Comparison of ENCODE assay signal across 8 mouse cellular contexts in the genomic region with DNA sequence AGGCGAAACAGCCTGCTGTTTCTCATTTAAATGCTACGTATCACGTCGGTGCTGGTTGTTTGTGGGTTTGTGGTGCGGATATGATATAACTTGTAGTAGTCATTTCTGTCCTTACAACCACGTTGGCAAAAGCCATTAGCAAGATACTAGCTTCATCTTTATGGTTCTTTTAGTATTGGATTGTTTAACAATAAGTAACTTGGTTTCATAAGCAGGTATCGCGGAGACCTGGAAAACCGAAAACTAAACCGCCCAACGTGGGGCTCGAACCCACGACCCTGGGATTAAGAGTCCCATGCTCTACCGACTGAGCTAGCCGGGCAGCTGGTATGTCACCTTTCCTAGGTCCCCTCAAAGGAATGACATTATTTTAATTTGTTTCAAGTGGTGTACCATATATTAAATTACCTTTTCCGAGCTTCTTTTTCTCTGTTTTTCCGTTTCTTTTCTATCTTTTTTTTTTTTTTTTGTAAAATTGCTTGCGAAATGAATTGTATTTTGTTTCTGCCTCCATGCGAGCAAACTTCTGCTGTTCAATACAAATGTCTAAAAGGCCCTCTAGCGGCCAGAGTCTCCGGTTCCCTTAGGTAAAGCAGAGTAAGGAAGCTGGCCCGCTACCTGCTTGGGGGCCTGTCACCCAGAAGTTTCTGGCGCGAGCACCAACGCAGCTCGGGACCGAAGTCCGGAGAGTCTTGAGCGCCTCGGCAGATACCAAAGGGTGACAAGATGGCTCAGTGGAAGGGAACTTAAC. TPM values are rescaled to one million over a fixed set of nuclear protein-coding genes. Genes with fewer than 3 reads are reported as not detected.
DNase-seq lines count a peak whose midpoint lies in the region; ATAC-seq lines count a peak whose summit lies in the region.

No protein-coding gene starts in this region.

- H3K9ac ChIP-seq in embryonic facial prominence, embryonic 11.5 days (replicated peaks; ENCODE audit: low read length) = no peak overlapping the region
- H3K9ac ChIP-seq in limb, embryonic 12.5 days (replicated peaks) = no peak overlapping the region
- no peak overlapping the region for H3K9ac ChIP-seq in midbrain, embryonic 14.5 days (replicated peaks; ENCODE audit: low read length)

- H3K36me3 ChIP-seq in embryonic facial prominence, embryonic 11.5 days (replicated peaks; ENCODE audit: control insufficient read depth, insufficient read depth, low read depth, low read length) = no peaks in the 10 kb centered on the region
- H3K36me3 ChIP-seq in limb, embryonic 12.5 days = no peaks in the 10 kb centered on the region
- no peaks in the 10 kb centered on the region for H3K36me3 ChIP-seq in midbrain, embryonic 14.5 days (ENCODE audit: control insufficient read depth, insufficient read depth, low read length)

- no peaks in the 10 kb centered on the region for H3K27me3 ChIP-seq in embryonic facial prominence, embryonic 11.5 days (ENCODE audit: control insufficient read depth, insufficient read depth, low read length)
- H3K27me3 ChIP-seq in limb, embryonic 12.5 days = no peaks in the 10 kb centered on the region
- no peaks in the 10 kb centered on the region for H3K27me3 ChIP-seq in midbrain, embryonic 14.5 days (ENCODE audit: control insufficient read depth, insufficient read depth, low read length)

- no peaks in the 10 kb centered on the region for H3K4me1 ChIP-seq in embryonic facial prominence, embryonic 11.5 days (ENCODE audit: control insufficient read depth, insufficient read depth, low read length)
- 0 out of 2 replicates have a peak, but pooled peaks cover 4% of the 10 kb centered on the region for H3K4me1 ChIP-seq in limb, embryonic 12.5 days (replicated peaks)
- 0 out of 2 replicates have a peak, but pooled peaks cover 5% of the 10 kb centered on the region for H3K4me1 ChIP-seq in midbrain, embryonic 14.5 days (ENCODE audit: control insufficient read depth, insufficient read depth, low read length)

- H3K9me3 ChIP-seq in embryonic facial prominence, embryonic 11.5 days (replicated peaks; ENCODE audit: control insufficient read depth, low read length) = no peaks in the 10 kb centered on the region
- H3K9me3 ChIP-seq in limb, embryonic 12.5 days = no peaks in the 10 kb centered on the region
- H3K9me3 ChIP-seq in midbrain, embryonic 14.5 days (ENCODE audit: control insufficient read depth, low read length) = no peaks in the 10 kb centered on the region

- H3K4me2 ChIP-seq in embryonic facial prominence, embryonic 11.5 days (ENCODE audit: low read depth, low read length) = peak overlapping the region; percentile 33
- peak overlapping the region; percentile 48 for H3K4me2 ChIP-seq in limb, embryonic 12.5 days
- peak overlapping the region; percentile 41 for H3K4me2 ChIP-seq in midbrain, embryonic 14.5 days (ENCODE audit: low read length)

- 0 out of 2 replicates have a peak overlapping the region, but pooled peaks have one; percentile 6 for H3K4me3 ChIP-seq in embryonic facial prominence, embryonic 11.5 days (ENCODE audit: low read depth, low read length)
- peak overlapping the region; percentile 13 for H3K4me3 ChIP-seq in limb, embryonic 12.5 days (replicated peaks)
- H3K4me3 ChIP-seq in midbrain, embryonic 14.5 days (replicated peaks; ENCODE audit: low read depth, low read length) = peak overlapping the region; percentile 9; the same call in 1 of the 2 replicates

- peak; percentile 49; the same call in 1 of the 2 replicates for ATAC-seq in embryonic facial prominence, embryonic 11.5 days (replicated peaks; ENCODE audit: insufficient number of reproducible peaks, low FRiP score, low TSS enrichment, low read depth)
- peak; percentile 49; the same call in 1 of the 2 replicates for ATAC-seq in limb, embryonic 12.5 days (ENCODE audit: insufficient number of reproducible peaks, insufficient read depth, low FRiP score, low TSS enrichment, low read depth)
- peak; percentile 38; the same call in 1 of the 2 replicates for ATAC-seq in midbrain, embryonic 14.5 days (ENCODE audit: low FRiP score, low TSS enrichment)

- H3K27ac ChIP-seq in embryonic facial prominence, embryonic 11.5 days (replicated peaks; ENCODE audit: low read depth, low read length) = no peak overlapping the region
- no peak overlapping the region for H3K27ac ChIP-seq in limb, embryonic 12.5 days
- H3K27ac ChIP-seq in midbrain, embryonic 14.5 days (replicated peaks; ENCODE audit: low read depth, low read length) = no peak overlapping the region

- under 1% methylated on average over 30 of the region's 30 CpGs for WGBS in embryonic facial prominence, embryonic 11.5 days
- under 1% methylated on average over 30 of the region's 30 CpGs for WGBS in limb, embryonic 12.5 days
- WGBS in midbrain, embryonic 14.5 days = 2% methylated on average over 30 of the region's 30 CpGs

- DNase-seq in 3T3-L1 (ENCODE audit: low read depth, low spot score) = peak; percentile 65
- DNase-seq in adrenal gland, postnatal 14 days = peak; percentile 84
- peak; percentile 89 for DNase-seq in embryonic facial prominence, embryonic 11.5 days (ENCODE audit: low spot score)
- peak; percentile 90 to 92 for DNase-seq in heart, adult 18-20 months
- peak; percentile 86 for DNase-seq in kidney, adult 18-20 months
- DNase-seq in midbrain, embryonic 14.5 days = peak; percentile 87
- peak; percentile 74 to 84 for DNase-seq in spleen, postnatal 10 days (ENCODE audit: low spot score in 2 of 2)

RNA-seq across cellular contexts. Expression of gene Morf4l1, which starts 11.9 kb away (rescaled TPM):
- total RNA-seq in adrenal gland, postnatal 14 days (2021) = 268 and 288 TPM in 2 replicates
- 527 and 556 TPM in 2 replicates for polyA plus RNA-seq in embryonic facial prominence, embryonic 11.5 days (2014; fragmentation: Nextera tagmentation; extraction: Ambion mirVana)
- total RNA-seq in heart, adult 18-20 months (2021) = 100 to 1,000 TPM; 259 to 276 TPM
- polyA plus RNA-seq in limb, embryonic 12.5 days (2016; fragmentation: Nextera tagmentation; extraction: Ambion mirVana) = 502 and 512 TPM in 2 replicates
- 616 and 659 TPM in 2 replicates for polyA plus RNA-seq in midbrain, embryonic 14.5 days (2014; fragmentation: Nextera tagmentation; extraction: Ambion mirVana)

RNA-seq across cellular contexts. Expression of gene Adamts7, which starts 36.4 kb away (rescaled TPM):
- 8.6 and 9.0 TPM in 2 replicates for total RNA-seq in adrenal gland, postnatal 14 days (2021)
- 8.4 and 9.4 TPM in 2 replicates for polyA plus RNA-seq in embryonic facial prominence, embryonic 11.5 days (2014; fragmentation: Nextera tagmentation; extraction: Ambion mirVana)
- total RNA-seq in heart, adult 18-20 months (2021) = 1 to 10 TPM; 7.6 to 8.4 TPM
- 18.9 and 20.2 TPM in 2 replicates for polyA plus RNA-seq in limb, embryonic 12.5 days (2016; fragmentation: Nextera tagmentation; extraction: Ambion mirVana)
- 8.1 and 10.7 TPM in 2 replicates for polyA plus RNA-seq in midbrain, embryonic 14.5 days (2014; fragmentation: Nextera tagmentation; extraction: Ambion mirVana)
